Mouse (Mus musculus): Measurements from ENCODE around the gene Jak2.

The Jak2 gene

DNA sequence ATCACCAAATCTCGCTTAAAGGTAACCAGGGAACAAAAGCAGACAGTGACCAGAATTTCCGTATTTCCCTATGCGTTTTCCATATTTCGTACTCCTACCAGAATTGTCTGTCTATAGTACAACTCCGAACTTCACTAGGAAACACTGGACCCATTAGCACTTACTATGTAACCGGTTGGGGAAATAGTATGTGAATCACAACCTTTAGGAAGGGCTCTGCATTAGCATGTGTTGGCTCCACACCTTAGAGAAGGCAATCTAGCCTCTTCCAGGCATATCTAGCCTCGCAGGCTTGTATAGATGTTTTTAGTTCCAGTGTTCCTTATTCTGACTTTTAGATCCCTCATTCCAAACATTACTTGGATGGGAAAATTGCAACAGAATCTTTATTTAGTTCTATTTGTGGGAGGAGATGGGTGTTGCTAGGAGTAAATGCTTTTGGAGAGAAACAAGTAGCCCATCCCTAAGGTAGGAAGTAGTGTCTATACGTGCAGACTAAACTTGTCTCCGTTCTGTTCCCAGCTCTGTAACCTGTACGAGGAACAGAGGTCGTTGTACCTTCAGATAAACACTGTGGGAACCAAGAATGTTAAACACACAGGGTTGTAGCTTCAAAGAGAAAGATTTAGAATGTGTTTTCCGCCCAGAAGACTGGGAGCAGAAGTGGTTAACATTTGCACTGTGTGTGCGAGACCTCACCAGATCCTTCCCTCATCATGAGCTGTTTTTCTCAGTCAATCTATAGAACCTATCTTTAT lies 110.7 kb downstream of the Jak2 start:
- DNase-seq (ENCODE audit: low read depth), result no peak

Data from induced T-regulatory cell, adult 2 months (primary cell).